Mouse (Mus musculus) neural tube, embryonic 11.5 days (tissue): Measurements from ENCODE around the gene Cstad. TPM values are rescaled to one million over a fixed set of nuclear protein-coding genes. Genes with fewer than 3 reads are reported as not detected.

Source experiments
- ATAC-seq: fragments of 200-750 bp; cut with Nextera tagmentation; 2 replicates; pipeline ENCODE4 v1.8.0; 2017; ENCODE audit warnings: moderate number of reproducible peaks, mild to moderate bottlenecking, moderate TSS enrichment, moderate library complexity; ENCODE audit not compliant: insufficient read depth, low FRiP score, low TSS enrichment
- DNase-seq: peaks from one replicate; pipeline ENCODE4 v3.0.0-alpha.2; 2015; ENCODE audit warnings: low spot score
- H3K27ac ChIP-seq: fragments of 300-500 bp; sonication (generic); 2 replicates; pipeline ENCODE4 v1.5.1; 2014; ENCODE audit warnings: low read depth, mild to moderate bottlenecking, low read length
- H3K27me3 ChIP-seq: fragments of 300-500 bp; sonication (generic); 2 replicates; pipeline ENCODE4 v1.6.1; 2014; ENCODE audit warnings: mild to moderate bottlenecking, low read length, mixed read lengths; ENCODE audit not compliant: control insufficient read depth, insufficient read depth
- H3K36me3 ChIP-seq: fragments of 300-500 bp; sonication (generic); 2 replicates; pipeline ENCODE4 v1.6.1; 2014; ENCODE audit warnings: mild to moderate bottlenecking, low read length, moderate library complexity, mixed read lengths; ENCODE audit not compliant: control insufficient read depth, insufficient read depth
- H3K4me1 ChIP-seq: fragments of 300-500 bp; sonication (generic); 2 replicates; pipeline ENCODE4 v1.6.1; 2014; ENCODE audit warnings: low read length, mixed read lengths; ENCODE audit not compliant: control insufficient read depth, insufficient read depth
- H3K4me2 ChIP-seq: fragments of 300-500 bp; sonication (generic); 2 replicates; pipeline ENCODE4 v1.6.1; 2014; ENCODE audit warnings: low read depth, mild to moderate bottlenecking, moderate library complexity
- H3K4me3 ChIP-seq: fragments of 300-500 bp; sonication (generic); 2 replicates; pipeline ENCODE4 v1.5.1; 2014; ENCODE audit warnings: low read depth, low read length
- H3K9ac ChIP-seq: fragments of 300-500 bp; sonication (generic); 2 replicates; pipeline ENCODE4 v1.6.1; 2014; ENCODE audit warnings: mild to moderate bottlenecking, low read length
- H3K9me3 ChIP-seq: fragments of 300-500 bp; sonication (generic); 2 replicates; pipeline ENCODE4 v1.6.1; 2016; ENCODE audit warnings: low read length; ENCODE audit not compliant: control insufficient read depth
- WGBS: fragments of 180-500 bp; shearing (Covaris S2); extraction: QIAGEN DNeasy Blood & Tissue Kit; methylation state at CpG from one replicate; pipeline ENCODE4 v1.1.7; 2014; 5-methylcytosine and 5-hydroxymethylcytosine counted together
- polyA plus RNA-seq: library from polyadenylated mRNA; unstranded; fragments of >200 nt; fragmentation: Nextera tagmentation; extraction: Ambion mirVana; gene quantifications from 2 replicates; pipeline ENCODE4 v1.2.1, GENCODE M21; 2014

The Cstad gene
- polyA plus RNA-seq, 1 experiment from 2014 or later, result 0.48 TPM

- Histone ChIP-seq H3K36me3 (no peaks in the 10 kb centered on the region), H3K4me3 (no peak overlapping the region), H3K9ac (no peak overlapping the region), H3K27ac (no peak overlapping the region), H3K27me3 (no peaks in the 10 kb centered on the region), H3K9me3 (no peaks in the 10 kb centered on the region), H3K4me1 (peaks cover 15% of the 10 kb centered on the region), H3K4me2 (no peak overlapping the region)
- DNase-seq (no peak), ATAC-seq (no peak)
- WGBS, result 85% methylated on average over 4 of the region's 4 CpGs
Measured at GRCm38 (mm10) chr2:30589781-30590180, 5.1 kb upstream of the Cstad start.

- Histone ChIP-seq H3K4me2 (peak overlapping the region; percentile 38), H3K27me3 (no peaks in the 10 kb centered on the region), H3K9me3 (no peaks in the 10 kb centered on the region), H3K4me1 (peaks cover 20% of the 10 kb centered on the region), H3K9ac (no peak overlapping the region), H3K36me3 (no peaks in the 10 kb centered on the region), H3K27ac (no peak overlapping the region), H3K4me3 (no peak overlapping the region)
- DNase-seq (peak; percentile 53), ATAC-seq (peak; percentile 65)
- 7% methylated on average over 3 of the region's 3 CpGs for WGBS
Measured at GRCm38 (mm10) chr2:30590909-30591308, 3.9 kb upstream of the Cstad start.

- Histone ChIP-seq H3K4me1 (peaks cover 17% of the 10 kb centered on the region), H3K27ac (no peak overlapping the region)
- 73% methylated on average over 6 of the region's 6 CpGs for WGBS
Measured at GRCm38 (mm10) chr2:30592391-30592790, 2.4 kb upstream of the Cstad start.

GRCm38 (mm10) chr2:30592951-30593350 lies 1.9 kb upstream of the Cstad start:
- Histone ChIP-seq H3K4me1 (peaks cover 17% of the 10 kb centered on the region), H3K4me2 (no peak overlapping the region), H3K9ac (no peak overlapping the region), H3K9me3 (no peaks in the 10 kb centered on the region), H3K4me3 (no peak overlapping the region), H3K36me3 (no peaks in the 10 kb centered on the region), H3K27me3 (no peaks in the 10 kb centered on the region), H3K27ac (no peak overlapping the region)
- ATAC-seq (no peak), DNase-seq (no peak)
- WGBS, result 85% methylated on average over 6 of the region's 6 CpGs

More at GRCm38 (mm10) chr2:30592391-30592790, 2.4 kb upstream of the Cstad start:
- Histone ChIP-seq H3K4me2 (no peak overlapping the region), H3K36me3 (no peaks in the 10 kb centered on the region), H3K9me3 (no peaks in the 10 kb centered on the region), H3K9ac (0 out of 2 replicates have a peak overlapping the region, but pooled peaks have one; percentile 6), H3K4me3 (no peak overlapping the region), H3K27me3 (no peaks in the 10 kb centered on the region)
- ATAC-seq (no peak), DNase-seq (no peak)

DNA sequence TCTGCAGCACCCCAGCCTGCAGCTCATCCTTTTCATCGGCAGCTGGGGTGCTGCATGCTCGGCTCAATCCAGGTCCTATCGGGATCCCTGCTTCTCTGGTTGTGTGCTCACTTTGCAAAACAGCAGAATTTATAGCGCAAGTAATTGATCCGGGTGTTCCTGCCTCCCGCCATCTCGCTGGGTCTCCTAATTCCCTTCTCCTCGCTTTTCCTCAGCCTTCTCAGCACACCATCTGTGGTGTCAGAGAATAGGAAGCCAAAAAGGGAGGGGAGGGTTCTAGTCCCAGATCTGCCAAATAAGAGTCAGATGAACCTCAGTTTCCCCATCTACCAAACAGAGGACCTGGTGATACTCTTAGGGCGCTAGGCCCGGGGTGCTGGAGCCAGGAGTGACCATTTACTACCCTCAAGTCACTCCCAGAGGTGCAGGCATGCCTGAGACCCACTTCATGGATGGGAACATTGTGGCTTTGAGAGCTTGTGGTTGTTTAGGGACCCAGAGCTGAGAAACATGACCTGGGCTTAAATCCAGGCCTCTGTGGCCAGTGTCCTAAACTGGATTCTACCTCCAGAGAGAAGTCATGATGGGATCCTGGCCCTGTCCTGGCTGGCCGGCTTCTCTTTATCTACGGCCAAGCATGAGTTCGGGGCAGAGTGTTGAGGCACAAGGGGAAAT lies 1.1 kb upstream of the Cstad start:
- H3K9me3 ChIP-seq, result no peaks in the 10 kb centered on the region
- H3K27ac ChIP-seq, result peak overlapping the region; percentile 94
- WGBS, result 82% methylated on average over 13 of the region's 13 CpGs
- peaks cover 17% of the 10 kb centered on the region for H3K4me1 ChIP-seq
- no peaks in the 10 kb centered on the region for H3K27me3 ChIP-seq
- H3K36me3 ChIP-seq, result no peaks in the 10 kb centered on the region
- DNase-seq (no peak), ATAC-seq (no peak)
- peak overlapping the region; percentile 57 for H3K9ac ChIP-seq
- H3K4me3 ChIP-seq, result no peak overlapping the region
- peak overlapping the region; percentile 49 for H3K4me2 ChIP-seq

GRCm38 (mm10) chr2:30595796-30596195 lies 956 bp downstream of the Cstad start:
- ATAC-seq, result no peak
- Histone ChIP-seq H3K27me3 (no peaks in the 10 kb centered on the region), H3K27ac (no peak overlapping the region), H3K4me1 (peaks cover 20% of the 10 kb centered on the region), H3K4me3 (no peak overlapping the region), H3K4me2 (peak overlapping the region; percentile 49), H3K9ac (peak overlapping the region; percentile 57), H3K36me3 (no peaks in the 10 kb centered on the region), H3K9me3 (no peaks in the 10 kb centered on the region)
- 87% methylated on average over 4 of the region's 4 CpGs for WGBS
- DNase-seq, result no peak

DNA sequence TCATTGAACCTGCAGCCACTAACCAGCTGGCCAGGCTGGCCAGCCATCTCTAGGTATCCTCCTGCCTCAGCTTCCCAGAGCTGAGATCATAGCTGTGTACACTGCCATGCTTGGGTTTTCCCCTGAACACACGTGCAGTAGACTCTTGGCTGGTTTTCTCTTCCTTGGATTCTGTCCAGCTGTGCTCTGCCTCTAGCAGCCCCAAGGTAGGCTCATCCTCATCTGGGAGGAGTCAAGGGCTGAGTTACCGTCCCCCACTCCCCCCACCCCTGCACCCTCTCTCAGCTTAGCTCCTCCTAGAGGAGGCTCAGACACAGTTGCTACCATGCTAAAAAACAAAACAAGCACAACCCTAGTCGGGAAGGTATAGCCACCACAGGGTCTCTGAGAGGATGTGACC lies 4.8 kb downstream of the Cstad start:
- no peak overlapping the region for H3K27ac ChIP-seq
- DNase-seq, result no peak
- H3K9me3 ChIP-seq, result no peaks in the 10 kb centered on the region
- no peak for ATAC-seq
- H3K36me3 ChIP-seq, result no peaks in the 10 kb centered on the region
- H3K9ac ChIP-seq, result no peak overlapping the region
- no peak overlapping the region for H3K4me2 ChIP-seq
- WGBS, result 61% methylated on average over 3 of the region's 3 CpGs
- peaks cover 22% of the 10 kb centered on the region for H3K4me1 ChIP-seq
- no peak overlapping the region for H3K4me3 ChIP-seq
- 0 out of 2 replicates have a peak, but pooled peaks cover 2% of the 10 kb centered on the region for H3K27me3 ChIP-seq

GRCm38 (mm10) chr2:30600291-30600690 lies 5.5 kb downstream of the Cstad start:
- H3K9ac ChIP-seq, result peak overlapping the region; percentile 32
- 14% methylated on average over 9 of the region's 9 CpGs for WGBS
- ATAC-seq (no peak), DNase-seq (no peak)
- H3K27me3 ChIP-seq, result 0 out of 2 replicates have a peak, but pooled peaks cover 2% of the 10 kb centered on the region
- H3K4me1 ChIP-seq, result peaks cover 27% of the 10 kb centered on the region
- no peak overlapping the region for H3K4me3 ChIP-seq
- H3K36me3 ChIP-seq, result no peaks in the 10 kb centered on the region
- no peaks in the 10 kb centered on the region for H3K9me3 ChIP-seq
- H3K27ac ChIP-seq, result peak overlapping the region; percentile 67; the same call in 1 of the 2 replicates
- peak overlapping the region; percentile 7; the same call in 1 of the 2 replicates for H3K4me2 ChIP-seq
